Mouse (Mus musculus) liver, adult 10 weeks (tissue): ENCODE results near the gene Atp5e. TPM values are rescaled to one million over a fixed set of nuclear protein-coding genes. Genes with fewer than 3 reads are reported as not detected.

Source experiments
- polyA plus RNA-seq: library from polyadenylated mRNA; stranded (reverse); fragments of 350-450 nt; fragmentation: Illumina TruSeq; extraction: RNeasy Lipid Tissue Mini Kit (QIAGEN cat#74804); gene quantifications from one replicate; pipeline ENCODE4 v1.2.3, GENCODE M21; 2014; ENCODE audit warnings: low read depth, low replicate concordance

The Atp5e gene
- polyA plus RNA-seq: 97.1 TPM

GRCm38 (mm10) chr2:174463789-174464523 lies at the start of gene Atp5e:
Gene Atp5e (minus strand): TSS chr2:174464105.

GRCm38 (mm10) chr2:174472818-174473549 lies 9.1 kb upstream of the Atp5e start, which contains the start of gene Prelid3b:
Gene Prelid3b (minus strand): TSS chr2:174473081.

GRCm38 (mm10) chr2:174450353-174450752 lies 13.6 kb downstream of the Atp5e start, which contains the start of gene Tubb1:
Gene Tubb1 (plus strand): TSS chr2:174450695.

GRCm38 (mm10) chr2:174438737-174439449 lies 25.0 kb downstream of the Atp5e start, which contains the start of gene Ctsz:
Gene Ctsz (minus strand): TSS chr2:174439039.

GRCm38 (mm10) chr2:174415731-174416310 lies 48.1 kb downstream of the Atp5e start, which contains the start of gene Nelfcd:
Gene Nelfcd (plus strand): TSS chr2:174415804.

Other genes starting within 250 kb of the Atp5e start
- 231 TPM for gene Gnas, start 179.8 kb downstream of the Atp5e start, polyA plus RNA-seq
- gene Gm20721, start 117.4 kb downstream of the Atp5e start, polyA plus RNA-seq: not detected
- gene Nelfcd, start 48.3 kb downstream of the Atp5e start, polyA plus RNA-seq: 5.6 TPM
- 25.5 TPM for gene Ctsz, start 25.1 kb downstream of the Atp5e start, polyA plus RNA-seq
- not detected for gene Tubb1, start 13.4 kb downstream of the Atp5e start, polyA plus RNA-seq
- gene Prelid3b, start 9.0 kb upstream of the Atp5e start, polyA plus RNA-seq: 34.2 TPM
- gene Zfp831, start 179.4 kb upstream of the Atp5e start, polyA plus RNA-seq: 0.05 TPM